Mouse (Mus musculus): ENCODE results near the gene Zfp691.

The Zfp691 gene

DNA sequence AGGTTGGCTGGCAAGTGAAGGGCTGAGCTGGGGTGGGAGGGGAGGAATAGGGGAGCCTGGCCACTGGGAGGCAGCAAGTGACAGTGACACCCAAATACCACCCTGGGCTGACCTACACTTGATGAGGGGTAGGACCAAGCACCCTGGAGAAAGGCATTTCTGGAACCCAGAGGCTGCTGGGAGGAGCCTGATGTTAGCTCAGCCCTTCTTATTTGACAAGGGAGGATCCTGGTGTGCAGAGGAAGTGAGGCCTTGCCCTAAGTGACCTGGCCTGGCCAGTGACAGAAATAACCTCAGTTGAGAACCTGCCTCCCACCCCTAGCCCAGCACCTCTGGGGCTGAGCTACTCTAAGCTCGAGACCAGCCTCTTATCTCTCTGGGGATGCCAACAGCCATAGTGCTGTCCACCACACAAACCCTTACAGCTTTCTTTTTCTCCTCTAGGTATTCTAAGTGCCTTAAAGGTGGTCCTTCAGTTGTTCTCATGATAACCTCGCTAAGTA, 49.2 kb downstream of the Zfp691 start:
- no peak for DNase-seq (ENCODE audit: low spot score)

- no peak for DNase-seq (ENCODE audit: low spot score)
These were observed 52.7 kb downstream of the Zfp691 start for GRCm38 (mm10) chr4:119121249-119121648.

DNA sequence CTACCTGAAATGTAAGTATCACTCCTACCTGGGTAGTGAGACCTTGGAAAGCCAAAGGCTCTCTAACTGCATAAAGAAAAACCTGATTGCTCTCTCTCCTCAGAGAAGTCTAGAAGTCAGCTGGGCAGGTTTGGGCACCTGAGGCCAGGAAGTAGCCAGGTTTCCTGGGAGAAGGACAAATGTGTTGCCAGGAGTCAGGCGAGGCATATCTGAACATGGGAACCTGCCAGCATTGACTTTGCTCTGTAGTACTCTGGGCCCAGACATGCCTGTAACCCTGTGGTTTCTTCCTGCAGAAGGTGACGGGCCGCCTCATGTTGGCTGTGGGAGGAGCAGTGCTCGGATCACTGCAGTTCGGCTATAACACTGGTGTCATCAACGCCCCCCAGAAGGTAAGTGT, 53.9 kb downstream of the Zfp691 start:
- DNase-seq (ENCODE audit: low spot score), result no peak

Data from retina, embryonic 14.5 days (tissue).